Mouse (Mus musculus) adrenal gland, postnatal 4 days (tissue): ENCODE results near the gene Hoxd12. TPM values are rescaled to one million over a fixed set of nuclear protein-coding genes. Genes with fewer than 3 reads are reported as not detected.

Source experiments
- DNase-seq, 2 experiments: peaks; one replicate each; pipeline ENCODE4 v3.0.0; 2021 to 2022; ENCODE audit warnings: low spot score in 2 of 2, mixed read lengths in 2 of 2
- microRNA-seq: library from miRNA; unstranded; fragments of <30 nt; microRNA quantifications from one replicate; pipeline ENCODE4 v1.2.0, GENCODE M21; 2021
- total RNA-seq, 2 experiments: library from RNA; stranded (reverse); gene quantifications; 2 replicates each; pipeline ENCODE4 v1.2.3; 2021

The Hoxd12 gene
- total RNA-seq, 2 experiments from 2014 or later: not detected

GRCm38 (mm10) chr2:74726973-74727639 lies 52.3 kb downstream of the Hoxd12 start:
- no peak for DNase-seq

Small RNA genes within 50 kb of the gene (microRNA-seq; reads per million reads assigned to microRNA genes)
- not detected for gene Gm44463
- 27,932 reads per million, percentile 97 among the genes with 10 or more reads in this experiment for gene Mir10b

Other genes with a start within 250 kb of the Hoxd12 start
- 10 to 100 TPM; 17.4 to 19.2 TPM for gene Lnpk, start 95.6 kb upstream of the Hoxd12 start, total RNA-seq
- not detected for gene Evx2, start 15.5 kb upstream of the Hoxd12 start, total RNA-seq
- gene Hoxd13, start 6.7 kb upstream of the Hoxd12 start, total RNA-seq: not detected
- 1 to 10 TPM in 1 of 2 experiments, not detected in 1; 5.1 TPM for gene Hoxd11, start 4.5 kb downstream of the Hoxd12 start, total RNA-seq
- gene Hoxd10, start 16.9 kb downstream of the Hoxd12 start, total RNA-seq: 1 to 10 TPM in 1 of 2 experiments, under 1 TPM in 1; 0.71 to 5.2 TPM
- gene Hoxd9, start 22.7 kb downstream of the Hoxd12 start, total RNA-seq: 10 to 100 TPM in 1 of 2 experiments, 1 to 10 TPM in 1; 7.1 to 17.8 TPM
- gene Hoxd8, start 29.6 kb downstream of the Hoxd12 start, total RNA-seq: 10 to 100 TPM; 43.9 to 55.4 TPM
- gene Hoxd3, start 36.9 kb downstream of the Hoxd12 start, total RNA-seq: 1 to 10 TPM in 1 of 2 experiments, under 1 TPM in 1; 0.82 to 2.5 TPM
- 10 to 100 TPM; 21.5 to 29.5 TPM for gene Hoxd4, start 36.9 kb downstream of the Hoxd12 start, total RNA-seq
- gene Gm28230, start 51.7 kb downstream of the Hoxd12 start, total RNA-seq: 1 to 10 TPM; 1.4 to 3.7 TPM
- gene Hoxd1, start 88.0 kb downstream of the Hoxd12 start, total RNA-seq: under 1 TPM in 1 of 2 experiments, not detected in 1; 0.50 TPM
- gene Mtx2, start 150.8 kb downstream of the Hoxd12 start, total RNA-seq: 10 to 100 TPM; 90.8 to 93.6 TPM